Mouse (Mus musculus) hindbrain, embryonic 12.5 days (tissue): Measurements from ENCODE around the gene Svopl. TPM values are rescaled to one million over a fixed set of nuclear protein-coding genes. Genes with fewer than 3 reads are reported as not detected.

ENCODE experiments used
- ATAC-seq: fragments of 200-750 bp; cut with Nextera tagmentation; 2 replicates; pipeline ENCODE4 v1.8.0; 2017; ENCODE audit warnings: moderate TSS enrichment; ENCODE audit not compliant: low FRiP score
- H3K27ac ChIP-seq: fragments of 300-500 bp; sonication (generic); 2 replicates; pipeline ENCODE4 v1.5.1; 2016; ENCODE audit warnings: mild to moderate bottlenecking
- H3K27me3 ChIP-seq: fragments of 300-500 bp; sonication (generic); 2 replicates; pipeline ENCODE4 v1.6.1; 2016; ENCODE audit warnings: mild to moderate bottlenecking
- H3K36me3 ChIP-seq: fragments of 300-500 bp; sonication (generic); 2 replicates; pipeline ENCODE4 v1.6.1; 2016; ENCODE audit warnings: mild to moderate bottlenecking
- H3K4me1 ChIP-seq: fragments of 300-500 bp; sonication (generic); 2 replicates; pipeline ENCODE4 v1.6.1; 2016
- H3K4me2 ChIP-seq: fragments of 300-500 bp; sonication (generic); replicated peaks from 2 replicates; pipeline ENCODE4 v1.6.1; 2016; ENCODE audit warnings: mild to moderate bottlenecking
- H3K4me3 ChIP-seq: fragments of 300-500 bp; sonication (generic); 2 replicates; pipeline ENCODE4 v1.5.1; 2016; ENCODE audit warnings: mild to moderate bottlenecking
- H3K9ac ChIP-seq: fragments of 300-500 bp; sonication (generic); 2 replicates; pipeline ENCODE4 v1.6.1; 2016; ENCODE audit warnings: mild to moderate bottlenecking, moderate library complexity
- H3K9me3 ChIP-seq: fragments of 300-500 bp; sonication (generic); replicated peaks from 2 replicates; pipeline ENCODE4 v1.6.1; 2016; ENCODE audit warnings: mild to moderate bottlenecking
- WGBS: fragments of 180-500 bp; shearing (Covaris S2); methylation state at CpG from one replicate; pipeline ENCODE4 v1.1.7; 2016; 5-methylcytosine and 5-hydroxymethylcytosine counted together
- polyA plus RNA-seq: library from polyadenylated mRNA; unstranded; fragments of >200 nt; fragmentation: Nextera tagmentation; extraction: Ambion mirVana; gene quantifications from 2 replicates; pipeline ENCODE4 v1.2.1, GENCODE M21; 2016

Gene Svopl
- polyA plus RNA-seq, 1 experiment from 2014 or later, result 4.2 TPM

DNA sequence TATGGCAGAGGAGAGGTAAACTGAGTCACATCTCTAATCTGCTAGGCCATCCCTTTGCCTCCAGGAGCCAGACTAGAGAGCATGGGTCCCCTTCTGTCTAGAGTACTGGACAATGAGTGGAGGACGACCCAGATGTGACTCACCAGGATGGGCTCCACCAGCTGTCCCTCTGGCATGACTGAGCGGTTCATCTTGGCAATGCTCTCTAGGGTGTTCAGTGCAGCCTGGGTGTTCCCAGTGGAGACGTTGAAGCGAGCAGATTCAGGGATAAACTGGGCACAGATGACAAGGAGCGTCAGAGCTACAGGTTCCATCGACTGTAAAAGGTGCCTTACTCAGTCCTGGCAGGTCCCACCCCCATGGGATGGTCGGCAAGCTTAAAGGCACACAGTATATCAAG is 25.4 kb downstream of the Svopl start:
- no peak for ATAC-seq
- no peaks in the 10 kb centered on the region for H3K4me1 ChIP-seq
- H3K36me3 ChIP-seq, result no peaks in the 10 kb centered on the region
- no peak overlapping the region for H3K27ac ChIP-seq
- H3K9me3 ChIP-seq, result no peaks in the 10 kb centered on the region
- no peak overlapping the region for H3K9ac ChIP-seq
- no peak overlapping the region for H3K4me3 ChIP-seq
- 85% methylated on average over 7 of the region's 7 CpGs for WGBS
- H3K27me3 ChIP-seq, result no peaks in the 10 kb centered on the region
- no peak overlapping the region for H3K4me2 ChIP-seq

DNA sequence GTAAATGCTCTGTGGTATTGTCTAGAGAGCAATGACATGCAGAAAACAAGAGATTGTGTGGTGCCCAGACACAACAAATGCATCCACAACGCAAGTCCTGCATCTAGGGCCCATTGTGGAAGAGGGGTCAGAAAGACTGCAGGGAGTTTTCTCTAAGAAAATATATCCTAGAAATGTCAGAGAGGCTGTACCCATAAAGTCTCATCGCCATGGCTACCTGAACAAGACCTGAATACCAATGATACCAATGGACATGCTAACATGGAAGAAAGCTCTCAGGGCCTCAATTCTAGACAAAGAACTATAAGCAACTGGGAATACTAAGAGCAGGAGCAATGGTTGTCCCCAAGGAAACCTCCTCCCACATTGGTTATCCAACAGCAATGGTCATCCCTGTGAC is 34.0 kb downstream of the Svopl start:
- Histone ChIP-seq H3K27me3 (no peaks in the 10 kb centered on the region), H3K4me1 (peaks cover 5% of the 10 kb centered on the region; the same call in 1 of the 2 replicates), H3K4me2 (no peak overlapping the region), H3K9me3 (no peaks in the 10 kb centered on the region), H3K36me3 (no peaks in the 10 kb centered on the region), H3K9ac (no peak overlapping the region), H3K27ac (no peak overlapping the region), H3K4me3 (no peak overlapping the region)
- ATAC-seq, result no peak
- 70% methylated on average over 2 of the region's 2 CpGs for WGBS

DNA sequence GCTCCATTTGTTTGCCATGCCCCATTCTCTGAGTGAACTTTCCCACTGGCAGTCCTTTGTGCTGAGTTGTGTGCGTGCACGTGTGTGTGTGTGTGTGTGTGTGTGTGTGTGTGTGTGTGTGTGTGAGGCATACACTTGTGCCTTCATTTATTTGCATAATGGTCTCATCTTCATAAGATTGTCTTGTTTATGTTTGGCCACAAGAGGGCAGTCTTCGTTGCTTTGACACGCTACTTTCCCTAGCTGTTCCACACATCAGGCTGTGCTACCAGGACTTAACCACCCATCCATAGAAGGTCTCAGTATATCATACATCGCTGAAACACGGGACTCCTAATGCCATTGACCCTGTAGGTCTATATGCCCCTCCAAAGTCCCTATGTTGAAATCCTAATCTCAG is 39.3 kb downstream of the Svopl start:
- Histone ChIP-seq H3K4me1 (peaks cover 3% of the 10 kb centered on the region; the same call in 1 of the 2 replicates), H3K4me2 (no peak overlapping the region), H3K9me3 (no peaks in the 10 kb centered on the region), H3K36me3 (no peaks in the 10 kb centered on the region), H3K9ac (no peak overlapping the region), H3K27ac (no peak overlapping the region), H3K4me3 (no peak overlapping the region), H3K27me3 (no peaks in the 10 kb centered on the region)
- ATAC-seq, result peak; percentile 46; the same call in 1 of the 2 replicates
- 7% methylated on average over 6 of the region's 6 CpGs for WGBS

DNA sequence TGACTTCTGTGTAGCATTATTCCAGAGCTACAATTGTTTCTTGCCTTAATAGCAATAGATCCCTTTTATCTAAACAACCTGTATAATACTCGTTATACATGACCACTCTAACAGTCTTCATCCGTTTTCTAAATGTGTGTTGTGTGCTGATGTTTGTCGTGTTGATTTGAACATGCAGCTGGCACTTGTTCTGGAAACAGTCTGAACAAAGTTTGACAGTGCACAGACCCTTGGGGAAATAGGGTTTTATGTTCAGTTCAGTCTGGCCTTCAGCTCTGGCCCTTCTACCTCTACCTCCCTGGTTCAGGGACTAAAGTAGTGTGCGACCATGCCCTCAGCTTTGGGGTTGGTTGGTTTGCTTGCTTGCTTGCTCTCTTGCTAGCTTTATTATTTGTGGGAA is 79.4 kb downstream of the Svopl start:
- H3K36me3 ChIP-seq, result peaks cover 52% of the 10 kb centered on the region
- H3K4me3 ChIP-seq, result no peak overlapping the region
- no peak for ATAC-seq
- H3K27me3 ChIP-seq, result no peaks in the 10 kb centered on the region
- WGBS, result 91% methylated on average over 4 of the region's 4 CpGs
- no peak overlapping the region for H3K27ac ChIP-seq
- H3K9me3 ChIP-seq, result no peaks in the 10 kb centered on the region
- H3K4me2 ChIP-seq, result no peak overlapping the region
- H3K9ac ChIP-seq, result no peak overlapping the region
- no peaks in the 10 kb centered on the region for H3K4me1 ChIP-seq

DNA sequence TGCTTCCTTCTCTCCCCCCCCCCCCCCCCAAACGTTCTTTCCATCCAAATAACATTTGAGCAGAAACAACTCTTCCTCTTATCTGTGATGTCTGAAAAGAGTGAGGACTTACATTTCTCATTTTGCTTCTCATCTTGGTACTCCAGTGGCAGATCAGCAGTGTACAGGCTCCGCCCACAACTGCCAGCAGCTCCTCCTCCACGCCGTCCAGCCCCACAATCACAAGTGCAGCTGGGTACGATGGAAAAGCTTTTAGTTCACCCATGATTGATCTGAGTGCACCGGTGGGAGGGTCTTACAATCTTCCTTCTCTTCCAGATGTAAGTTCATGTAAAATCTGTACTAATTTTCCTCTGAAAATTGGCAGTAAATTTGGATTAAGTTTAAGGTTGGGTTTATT is 95.5 kb downstream of the Svopl start:
- ATAC-seq, result no peak
- Histone ChIP-seq H3K36me3 (peaks cover 56% of the 10 kb centered on the region), H3K9ac (no peak overlapping the region), H3K27me3 (no peaks in the 10 kb centered on the region), H3K4me1 (no peaks in the 10 kb centered on the region), H3K27ac (no peak overlapping the region), H3K4me3 (no peak overlapping the region), H3K4me2 (no peak overlapping the region), H3K9me3 (no peaks in the 10 kb centered on the region)
- 79% methylated on average over 6 of the region's 6 CpGs for WGBS

DNA sequence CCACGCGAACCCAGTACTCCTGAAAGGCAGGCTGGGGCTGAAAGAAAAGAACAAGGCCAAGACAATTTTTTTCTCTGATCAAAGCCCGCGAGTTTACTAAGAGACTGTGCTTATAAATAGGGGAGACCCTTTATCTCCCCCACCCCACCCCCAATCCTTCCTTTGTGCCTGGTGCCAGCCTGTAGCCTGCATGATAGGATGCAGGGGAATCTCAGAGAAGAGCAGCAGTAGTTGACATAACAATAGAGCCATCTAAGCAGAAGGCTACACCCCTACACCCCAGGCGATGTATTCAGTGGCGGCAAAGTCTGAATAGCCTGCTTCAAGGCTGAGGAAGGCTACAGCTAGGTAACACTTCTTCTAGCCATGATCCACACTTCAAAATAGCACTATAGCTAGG is 110.3 kb downstream of the Svopl start:
- WGBS, result 21% methylated on average over 6 of the region's 6 CpGs
- Histone ChIP-seq H3K9me3 (no peaks in the 10 kb centered on the region), H3K27me3 (no peaks in the 10 kb centered on the region), H3K4me1 (peaks cover 9% of the 10 kb centered on the region; the same call in 1 of the 2 replicates), H3K9ac (no peak overlapping the region), H3K36me3 (peaks cover 14% of the 10 kb centered on the region), H3K4me3 (no peak overlapping the region), H3K4me2 (no peak overlapping the region), H3K27ac (no peak overlapping the region)
- 0 out of 2 replicates have a peak, but pooled peaks have one; percentile 52 for ATAC-seq

Other genes starting within 250 kb of the Svopl start
- gene Trim24, start 176.2 kb downstream of the Svopl start, polyA plus RNA-seq, result 36.7 and 37.8 TPM in 2 replicates
- not detected in 2 replicates for gene Tmem213, start 62.3 kb upstream of the Svopl start, polyA plus RNA-seq
- 0.10 TPM in 1 of 2 replicates, not detected in the other for gene Atp6v0a4, start 77.6 kb upstream of the Svopl start, polyA plus RNA-seq
- gene D630045J12Rik, start 207.0 kb upstream of the Svopl start, polyA plus RNA-seq, result 13.9 and 14.3 TPM in 2 replicates